Mouse (Mus musculus): ENCODE results near the gene Rps5. TPM values are rescaled to one million over a fixed set of nuclear protein-coding genes. Genes with fewer than 3 reads are reported as not detected.

The Rps5 gene
- total RNA-seq, 2 experiments from 2014 or later = 667 to 730 TPM

- no peak for DNase-seq
- intact Hi-C loops (cut with DNase I; ENCODE audit: low total_unique reads) = loop anchor here (10.0 kb wide), 1 partner anchor 46 kb away; the partner anchor contains the start of genes Rnf225 and Rps5
These were observed 48.8 kb downstream of the Rps5 start for GRCm38 (mm10) chr7:12970906-12971305.

Other genes starting within 250 kb of the Rps5 start
- gene Vmn2r55, start 237.3 kb upstream of the Rps5 start, total RNA-seq (2021) = not detected
- gene Vmn2r56, start 187.3 kb upstream of the Rps5 start, total RNA-seq (2021) = not detected
- gene Zscan18, start 118.7 kb upstream of the Rps5 start, total RNA-seq (2021) = 1 to 10 TPM; 2.3 to 3.2 TPM
- 1 to 10 TPM; 4.4 to 4.6 TPM for gene Zfp329, start 103.4 kb upstream of the Rps5 start, total RNA-seq (2021)
- gene Zfp110, start 87.5 kb upstream of the Rps5 start, total RNA-seq (2021) = 10 to 100 TPM in 1 of 2 experiments, 1 to 10 TPM in 1; 9.7 to 10.2 TPM
- 1 to 10 TPM; 1.9 to 2.1 TPM for gene Zfp128, start 41.1 kb upstream of the Rps5 start, total RNA-seq (2021)
- gene Zscan22, start 24.5 kb upstream of the Rps5 start, total RNA-seq (2021) = 1 to 10 TPM; 3.1 TPM
- gene Rnf225, start 5.1 kb downstream of the Rps5 start, total RNA-seq (2021) = under 1 TPM; 0.25 to 0.27 TPM
- 1 to 10 TPM; 2.2 to 3.7 TPM for gene Zfp324, start 43.5 kb downstream of the Rps5 start, total RNA-seq (2021)
- gene Zfp446, start 55.6 kb downstream of the Rps5 start, total RNA-seq (2021) = 1 to 10 TPM; 2.7 to 2.9 TPM
- gene Slc27a5, start 75.9 kb downstream of the Rps5 start, total RNA-seq (2021) = not detected
- 10 to 100 TPM; 67.0 to 85.9 TPM for gene Trim28, start 76.8 kb downstream of the Rps5 start, total RNA-seq (2021)
- 1 to 10 TPM; 4.7 to 5.1 TPM for gene Zbtb45, start 87.7 kb downstream of the Rps5 start, total RNA-seq (2021)
- gene Chmp2a, start 112.5 kb downstream of the Rps5 start, total RNA-seq (2021) = 100 to 1,000 TPM in 1 of 2 experiments, 10 to 100 TPM in 1; 95.6 to 103 TPM
- gene Ube2m, start 116.0 kb downstream of the Rps5 start, total RNA-seq (2021) = 100 to 1,000 TPM; 141 to 149 TPM
- gene Mzf1, start 132.5 kb downstream of the Rps5 start, total RNA-seq (2021) = under 1 TPM; 0.80 to 0.98 TPM
- gene Vmn1r85, start 172.9 kb downstream of the Rps5 start, total RNA-seq (2021) = not detected
- gene Vmn1r86, start 197.6 kb downstream of the Rps5 start, total RNA-seq (2021) = not detected
- not detected for gene Vmn1r87, start 217.9 kb downstream of the Rps5 start, total RNA-seq (2021)
- under 1 TPM; 0.04 to 0.10 TPM for gene Vmn1r88, start 237.3 kb downstream of the Rps5 start, total RNA-seq (2021)

Measured in gastrocnemius, postnatal 14 days (tissue).